Mouse (Mus musculus): ENCODE results near the gene Pdgfb. TPM values are rescaled to one million over a fixed set of nuclear protein-coding genes. Genes with fewer than 3 reads are reported as not detected.
A peak's percentile ranks its signal among the peaks of the same experiment; 100 is the strongest.

Pdgfb gene
- total and polyA plus RNA-seq, 2 experiments from 2014 or later = 7.6 to 17.8 TPM

GRCm38 (mm10) chr15:80045749-80046148 lies 31.0 kb upstream of the Pdgfb start:
- Histone ChIP-seq H3K4me3 (ENCODE audit: low read depth, low read length) (no peak overlapping the region), H3K27me3 (ENCODE audit: insufficient read depth, low read length) (no peaks in the 10 kb centered on the region), H3K9me3 (ENCODE audit: low read length) (no peaks in the 10 kb centered on the region), H3K4me1 (ENCODE audit: insufficient read depth) (no peaks in the 10 kb centered on the region), H3K27ac (ENCODE audit: low read depth, low read length) (no peak overlapping the region), H3K9ac (no peak overlapping the region), H3K36me3 (ENCODE audit: insufficient read depth) (no peaks in the 10 kb centered on the region), H3K4me2 (ENCODE audit: low read depth) (no peak overlapping the region)
- WGBS = 98% methylated on average over 2 of the region's 2 CpGs
- ATAC-seq (no peak), DNase-seq (no peak)
- peak; percentile 40 for TF ChIP-seq CTCF (IDR thresholded peaks at IDR 0.05; ENCODE audit: low read depth)

GRCm38 (mm10) chr15:80044249-80044648 lies 29.5 kb upstream of the Pdgfb start:
- ATAC-seq (no peak), DNase-seq (no peak)
- Histone ChIP-seq H3K27ac (ENCODE audit: low read depth, low read length) (no peak overlapping the region), H3K4me2 (ENCODE audit: low read depth) (no peak overlapping the region), H3K9me3 (ENCODE audit: low read length) (no peaks in the 10 kb centered on the region), H3K4me3 (ENCODE audit: low read depth, low read length) (no peak overlapping the region), H3K36me3 (ENCODE audit: insufficient read depth) (no peaks in the 10 kb centered on the region), H3K9ac (no peak overlapping the region), H3K27me3 (ENCODE audit: insufficient read depth, low read length) (no peaks in the 10 kb centered on the region), H3K4me1 (ENCODE audit: insufficient read depth) (no peaks in the 10 kb centered on the region)
- WGBS = 92% methylated on average over 10 of the region's 10 CpGs
- TF ChIP-seq CTCF (IDR thresholded peaks at IDR 0.05; ENCODE audit: low read depth) = no peak

- H3K9me3 ChIP-seq (ENCODE audit: low read length) = no peaks in the 10 kb centered on the region
- TF ChIP-seq CTCF (IDR thresholded peaks at IDR 0.05; ENCODE audit: low read depth) = no peak
- H3K9ac ChIP-seq = no peak overlapping the region
- H3K27me3 ChIP-seq (ENCODE audit: insufficient read depth, low read length) = no peaks in the 10 kb centered on the region
- no peak overlapping the region for H3K4me3 ChIP-seq (ENCODE audit: low read depth, low read length)
- DNase-seq (no peak), ATAC-seq (no peak)
- no peak overlapping the region for H3K4me2 ChIP-seq (ENCODE audit: low read depth)
- H3K4me1 ChIP-seq (ENCODE audit: insufficient read depth) = no peaks in the 10 kb centered on the region
- no peak overlapping the region for H3K27ac ChIP-seq (ENCODE audit: low read depth, low read length)
- no peaks in the 10 kb centered on the region for H3K36me3 ChIP-seq (ENCODE audit: insufficient read depth)
- 79% methylated on average over 4 of the region's 4 CpGs for WGBS
Observed at GRCm38 (mm10) chr15:80042152-80042551, 27.4 kb upstream of the Pdgfb start.

- DNase-seq (no peak), ATAC-seq (no peak)
- Histone ChIP-seq H3K4me3 (ENCODE audit: low read depth, low read length) (no peak overlapping the region), H3K9me3 (ENCODE audit: low read length) (no peaks in the 10 kb centered on the region), H3K4me1 (ENCODE audit: insufficient read depth) (no peaks in the 10 kb centered on the region), H3K27ac (ENCODE audit: low read depth, low read length) (no peak overlapping the region), H3K4me2 (ENCODE audit: low read depth) (no peak overlapping the region), H3K9ac (no peak overlapping the region), H3K36me3 (ENCODE audit: insufficient read depth) (no peaks in the 10 kb centered on the region), H3K27me3 (ENCODE audit: insufficient read depth, low read length) (no peaks in the 10 kb centered on the region)
- no peak for TF ChIP-seq CTCF (IDR thresholded peaks at IDR 0.05; ENCODE audit: low read depth)
- 100% methylated on average over 2 of the region's 2 CpGs for WGBS
Observed at GRCm38 (mm10) chr15:80038110-80038391, 23.3 kb upstream of the Pdgfb start.

GRCm38 (mm10) chr15:80037255-80038109 lies 22.7 kb upstream of the Pdgfb start:
- Histone ChIP-seq H3K4me2 (ENCODE audit: low read depth) (no peak overlapping the region), H3K4me3 (ENCODE audit: low read depth, low read length) (no peak overlapping the region), H3K9ac (no peak overlapping the region), H3K9me3 (ENCODE audit: low read length) (no peaks in the 10 kb centered on the region), H3K27ac (ENCODE audit: low read depth, low read length) (no peak overlapping the region), H3K27me3 (ENCODE audit: insufficient read depth, low read length) (no peaks in the 10 kb centered on the region), H3K36me3 (ENCODE audit: insufficient read depth) (no peaks in the 10 kb centered on the region), H3K4me1 (ENCODE audit: insufficient read depth) (no peaks in the 10 kb centered on the region)
- no peak for DNase-seq
- no peak for TF ChIP-seq CTCF (IDR thresholded peaks at IDR 0.05; ENCODE audit: low read depth)
- WGBS = 74% methylated on average over 11 of the region's 11 CpGs
- ATAC-seq = no peak

- no peak for ATAC-seq
Observed at GRCm38 (mm10) chr15:80035341-80035885, 20.6 kb upstream of the Pdgfb start.

GRCm38 (mm10) chr15:80034913-80035312 lies 20.1 kb upstream of the Pdgfb start:
- Histone ChIP-seq H3K4me1 (ENCODE audit: insufficient read depth) (no peaks in the 10 kb centered on the region), H3K27me3 (ENCODE audit: insufficient read depth, low read length) (no peaks in the 10 kb centered on the region), H3K9me3 (ENCODE audit: low read length) (no peaks in the 10 kb centered on the region), H3K4me2 (ENCODE audit: low read depth) (no peak overlapping the region), H3K27ac (ENCODE audit: low read depth, low read length) (no peak overlapping the region), H3K4me3 (ENCODE audit: low read depth, low read length) (no peak overlapping the region), H3K36me3 (ENCODE audit: insufficient read depth) (no peaks in the 10 kb centered on the region), H3K9ac (no peak overlapping the region)
- no peak for TF ChIP-seq CTCF (IDR thresholded peaks at IDR 0.05; ENCODE audit: low read depth)
- DNase-seq = no peak
- ATAC-seq = no peak

More at GRCm38 (mm10) chr15:80035341-80035885, 20.6 kb upstream of the Pdgfb start:
- H3K4me3 ChIP-seq (ENCODE audit: low read depth, low read length) = no peak overlapping the region
- no peak for TF ChIP-seq CTCF (IDR thresholded peaks at IDR 0.05; ENCODE audit: low read depth)
- no peak overlapping the region for H3K27ac ChIP-seq (ENCODE audit: low read depth, low read length)
- no peak for DNase-seq
- no peak overlapping the region for H3K4me2 ChIP-seq (ENCODE audit: low read depth)
- no peaks in the 10 kb centered on the region for H3K9me3 ChIP-seq (ENCODE audit: low read length)
- H3K4me1 ChIP-seq (ENCODE audit: insufficient read depth) = no peaks in the 10 kb centered on the region
- H3K36me3 ChIP-seq (ENCODE audit: insufficient read depth) = no peaks in the 10 kb centered on the region
- no peak overlapping the region for H3K9ac ChIP-seq
- WGBS = 81% methylated on average over 6 of the region's 6 CpGs
- H3K27me3 ChIP-seq (ENCODE audit: insufficient read depth, low read length) = no peaks in the 10 kb centered on the region
